Mouse (Mus musculus) neural tube, embryonic 12.5 days (tissue): ENCODE measurements around the gene Rab3gap2. TPM values are rescaled to one million over a fixed set of nuclear protein-coding genes. Genes with fewer than 3 reads are reported as not detected.

Experiments used
- ATAC-seq: fragments of 200-750 bp; cut with Nextera tagmentation; 2 replicates; pipeline ENCODE4 v1.8.0; 2017; ENCODE audit warnings: low read depth, mild to moderate bottlenecking, moderate TSS enrichment, moderate library complexity; ENCODE audit not compliant: low FRiP score
- H3K27ac ChIP-seq: fragments of 300-500 bp; sonication (generic); 2 replicates; pipeline ENCODE4 v1.5.1; 2016
- H3K27me3 ChIP-seq: fragments of 300-500 bp; sonication (generic); replicated peaks from 2 replicates; pipeline ENCODE4 v1.6.1; 2016; ENCODE audit warnings: mild to moderate bottlenecking
- H3K36me3 ChIP-seq: fragments of 300-500 bp; sonication (generic); 2 replicates; pipeline ENCODE4 v1.6.1; 2016; ENCODE audit warnings: mild to moderate bottlenecking
- H3K4me1 ChIP-seq: fragments of 300-500 bp; sonication (generic); 2 replicates; pipeline ENCODE4 v1.6.1; 2016
- H3K4me2 ChIP-seq: fragments of 300-500 bp; sonication (generic); replicated peaks from 2 replicates; pipeline ENCODE4 v1.6.1; 2016; ENCODE audit warnings: mild to moderate bottlenecking
- H3K4me3 ChIP-seq: fragments of 300-500 bp; sonication (generic); 2 replicates; pipeline ENCODE4 v1.5.1; 2016
- H3K9ac ChIP-seq: fragments of 300-500 bp; sonication (generic); 2 replicates; pipeline ENCODE4 v1.6.1; 2016; ENCODE audit warnings: mild to moderate bottlenecking
- H3K9me3 ChIP-seq: fragments of 300-500 bp; sonication (generic); 2 replicates; pipeline ENCODE4 v1.6.1; 2016; ENCODE audit warnings: mild to moderate bottlenecking
- WGBS: fragments of 180-500 bp; shearing (Covaris S2); methylation state at CpG from one replicate; pipeline ENCODE4 v1.1.7; 2016; 5-methylcytosine and 5-hydroxymethylcytosine counted together
- polyA plus RNA-seq: library from polyadenylated mRNA; unstranded; fragments of >200 nt; fragmentation: Nextera tagmentation; extraction: Ambion mirVana; gene quantifications from 2 replicates; pipeline ENCODE4 v1.2.1, GENCODE M21; 2016

The Rab3gap2 gene
- polyA plus RNA-seq, 1 experiment from 2014 or later, result 27.6 TPM

DNA sequence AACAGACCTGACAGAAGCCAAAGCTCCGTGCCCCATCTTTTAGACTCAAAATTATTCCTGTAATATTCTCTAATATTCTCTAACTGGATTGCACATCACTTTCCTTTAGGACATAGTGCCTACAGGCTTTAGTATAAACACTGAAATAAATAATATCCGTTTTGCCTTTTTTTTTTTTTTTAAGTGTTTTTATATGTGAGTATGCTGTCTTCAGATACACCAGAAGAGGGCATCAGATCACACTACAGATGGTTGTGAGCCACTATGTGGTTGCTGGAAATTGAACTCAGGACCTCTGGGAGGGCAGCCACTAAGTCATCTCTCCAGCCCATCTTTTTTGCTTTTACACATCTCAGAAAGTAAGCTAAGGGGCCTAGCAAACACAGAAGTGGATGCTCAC, 1.9 kb upstream of the Rab3gap2 start:
- Histone ChIP-seq H3K27ac (no peak overlapping the region), H3K36me3 (no peaks in the 10 kb centered on the region), H3K9ac (no peak overlapping the region), H3K27me3 (no peaks in the 10 kb centered on the region), H3K4me1 (peaks cover 24% of the 10 kb centered on the region), H3K4me2 (no peak overlapping the region), H3K4me3 (no peak overlapping the region), H3K9me3 (no peaks in the 10 kb centered on the region)
- ATAC-seq, result no peak
- WGBS, result 87% methylated on average over 2 of the region's 2 CpGs

DNA sequence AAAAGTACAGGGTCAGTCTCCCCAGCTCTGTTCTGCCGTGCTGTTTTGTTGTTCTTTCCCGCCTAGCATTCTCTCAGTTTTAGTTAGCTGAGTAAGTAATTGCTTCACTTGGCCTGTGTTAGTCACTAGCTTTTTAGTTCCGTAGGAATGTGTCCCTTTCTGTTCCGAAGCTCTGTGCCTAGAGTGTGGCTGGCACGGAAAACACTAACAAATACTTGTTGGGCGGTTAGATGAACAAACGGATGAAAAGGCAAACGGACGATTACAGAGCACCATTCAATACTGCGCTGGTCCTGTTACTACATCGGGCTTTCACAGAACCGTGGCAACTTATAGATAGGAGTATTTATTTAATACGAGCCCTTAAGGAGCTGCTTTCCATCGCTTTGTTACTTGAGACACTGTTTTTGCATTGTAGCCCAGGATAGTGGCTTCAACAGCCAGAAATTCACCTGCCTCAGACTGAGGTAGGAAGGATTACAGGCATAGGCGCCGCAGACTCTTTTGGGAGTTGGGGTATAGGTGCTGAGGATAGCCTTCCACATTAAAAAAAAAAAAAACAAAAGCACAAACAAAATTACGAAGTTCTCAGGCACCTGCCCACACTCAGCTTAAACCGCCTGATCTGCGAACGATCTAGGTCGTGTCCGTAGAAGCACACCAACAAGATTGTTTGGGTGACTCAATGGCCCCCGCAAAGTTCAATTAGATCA, 565 bp upstream of the Rab3gap2 start:
- peak overlapping the region; percentile 87 for H3K4me3 ChIP-seq
- H3K4me1 ChIP-seq, result peaks cover 24% of the 10 kb centered on the region
- no peaks in the 10 kb centered on the region for H3K27me3 ChIP-seq
- H3K36me3 ChIP-seq, result no peaks in the 10 kb centered on the region
- no peak for ATAC-seq
- 5% methylated on average over 23 of the region's 23 CpGs for WGBS
- no peaks in the 10 kb centered on the region for H3K9me3 ChIP-seq
- H3K4me2 ChIP-seq, result peak overlapping the region; percentile 84
- no peak overlapping the region; the same call in 1 of the 2 replicates for H3K27ac ChIP-seq
- peak overlapping the region; percentile 50 for H3K9ac ChIP-seq

DNA sequence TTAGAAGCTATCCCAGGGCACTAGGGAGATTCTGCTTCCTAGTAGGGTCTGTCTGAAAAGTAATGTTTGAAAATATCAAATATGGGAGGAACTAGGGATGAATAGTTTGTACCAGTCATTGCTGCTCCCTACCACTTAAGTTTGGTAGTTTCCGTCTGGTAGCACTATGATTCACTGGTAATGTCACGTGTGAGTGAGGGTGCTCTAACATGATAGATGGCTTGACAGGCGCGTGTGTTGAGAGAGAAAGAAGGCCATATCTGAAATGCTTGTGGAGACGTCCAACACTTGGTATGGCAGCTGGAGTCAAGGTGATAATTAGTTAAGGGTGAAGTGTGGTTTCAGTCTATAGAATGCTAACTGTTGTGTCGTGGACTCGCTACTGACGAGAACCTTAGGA, 1.2 kb downstream of the Rab3gap2 start:
- WGBS, result 82% methylated on average over 8 of the region's 8 CpGs
- no peak for ATAC-seq
- H3K9ac ChIP-seq, result no peak overlapping the region
- peak overlapping the region; percentile 84 for H3K4me2 ChIP-seq
- H3K4me1 ChIP-seq, result peaks cover 22% of the 10 kb centered on the region
- H3K27ac ChIP-seq, result no peak overlapping the region
- H3K36me3 ChIP-seq, result peaks cover 5% of the 10 kb centered on the region; the same call in 1 of the 2 replicates
- no peaks in the 10 kb centered on the region for H3K27me3 ChIP-seq
- no peaks in the 10 kb centered on the region for H3K9me3 ChIP-seq
- H3K4me3 ChIP-seq, result no peak overlapping the region

- Histone ChIP-seq H3K9ac (no peak overlapping the region), H3K27me3 (no peaks in the 10 kb centered on the region), H3K9me3 (no peaks in the 10 kb centered on the region), H3K4me3 (no peak overlapping the region), H3K27ac (no peak overlapping the region), H3K4me1 (peaks cover 20% of the 10 kb centered on the region), H3K36me3 (peaks cover 5% of the 10 kb centered on the region; the same call in 1 of the 2 replicates), H3K4me2 (no peak overlapping the region)
- ATAC-seq, result no peak
- WGBS, result 90% methylated on average over 13 of the region's 13 CpGs
Observed at GRCm38 (mm10) chr1:185207851-185208595, 4.1 kb downstream of the Rab3gap2 start.

- WGBS, result 90% methylated on average over 8 of the region's 8 CpGs
- Histone ChIP-seq H3K9me3 (no peaks in the 10 kb centered on the region), H3K27ac (no peak overlapping the region), H3K4me2 (no peak overlapping the region), H3K27me3 (no peaks in the 10 kb centered on the region), H3K4me1 (peaks cover 15% of the 10 kb centered on the region), H3K9ac (no peak overlapping the region), H3K4me3 (no peak overlapping the region), H3K36me3 (peaks cover 5% of the 10 kb centered on the region; the same call in 1 of the 2 replicates)
- ATAC-seq, result no peak
Observed at GRCm38 (mm10) chr1:185208766-185209165, 4.8 kb downstream of the Rab3gap2 start.

DNA sequence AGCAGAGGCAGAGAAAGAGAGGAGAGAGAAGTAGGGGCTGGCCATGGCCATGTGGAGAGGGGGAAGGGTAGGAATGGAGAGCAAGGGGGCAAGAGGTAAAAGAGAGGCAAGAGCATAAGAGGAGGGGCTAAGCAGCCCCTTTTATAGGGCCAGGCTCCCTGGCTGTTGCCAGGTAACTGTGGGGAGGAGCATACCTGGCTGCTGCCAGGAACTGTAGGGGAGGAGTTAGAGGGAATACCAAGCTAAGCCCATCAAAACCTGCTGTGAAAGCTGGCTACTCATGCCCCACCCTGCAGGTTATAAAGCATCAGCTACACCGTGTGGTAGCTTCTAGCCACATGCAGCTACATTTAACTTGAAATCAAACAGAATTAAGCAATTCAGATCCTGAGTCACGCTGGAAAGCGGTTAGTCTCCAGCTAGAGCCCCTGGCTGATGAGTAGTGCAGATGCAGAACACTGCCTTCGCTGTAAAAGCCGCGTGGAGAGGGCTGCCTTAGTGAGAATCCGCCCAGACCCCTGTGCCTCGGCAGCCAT, 5.8 kb downstream of the Rab3gap2 start:
- H3K27me3 ChIP-seq, result no peaks in the 10 kb centered on the region
- ATAC-seq, result no peak
- WGBS, result 35% methylated on average over 8 of the region's 8 CpGs
- no peak overlapping the region for H3K4me3 ChIP-seq
- peaks cover 5% of the 10 kb centered on the region; the same call in 1 of the 2 replicates for H3K36me3 ChIP-seq
- H3K27ac ChIP-seq, result 0 out of 2 replicates have a peak overlapping the region, but pooled peaks have one; percentile 1
- peaks cover 11% of the 10 kb centered on the region for H3K4me1 ChIP-seq
- no peak overlapping the region for H3K9ac ChIP-seq
- no peaks in the 10 kb centered on the region for H3K9me3 ChIP-seq
- no peak overlapping the region for H3K4me2 ChIP-seq

- peak; percentile 37; the same call in 1 of the 2 replicates for ATAC-seq
- WGBS, result 31% methylated on average over 5 of the region's 5 CpGs
Observed at GRCm38 (mm10) chr1:185216360-185216759, 12.4 kb downstream of the Rab3gap2 start.

DNA sequence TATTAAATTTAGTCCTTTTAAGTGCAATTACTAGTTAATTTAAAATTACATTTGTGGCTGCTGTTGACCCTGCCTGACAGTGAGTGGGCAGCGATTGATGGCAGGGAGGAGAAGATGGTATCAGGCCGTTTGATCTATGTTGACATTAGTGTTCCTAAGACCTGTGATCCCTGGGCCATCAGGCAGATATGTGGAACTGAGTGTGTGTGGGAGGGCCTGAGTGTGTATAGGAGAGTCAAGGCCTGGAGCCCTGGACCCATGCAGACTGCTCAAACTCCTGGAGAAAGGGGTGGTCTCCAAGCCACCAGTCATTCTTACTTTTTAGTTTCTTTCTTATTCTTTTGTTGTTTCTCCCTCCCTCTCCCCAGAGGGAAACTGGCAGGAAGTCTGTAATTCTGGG, 12.8 kb downstream of the Rab3gap2 start:
- WGBS, result 44% methylated on average over 2 of the region's 2 CpGs
- Histone ChIP-seq H3K36me3 (no peaks in the 10 kb centered on the region), H3K27me3 (no peaks in the 10 kb centered on the region), H3K9me3 (no peaks in the 10 kb centered on the region), H3K4me1 (peaks cover 5% of the 10 kb centered on the region; the same call in 1 of the 2 replicates), H3K27ac (no peak overlapping the region), H3K4me3 (no peak overlapping the region), H3K4me2 (no peak overlapping the region), H3K9ac (no peak overlapping the region)
- ATAC-seq, result no peak

More at GRCm38 (mm10) chr1:185216360-185216759, 12.4 kb downstream of the Rab3gap2 start:
- peaks cover 5% of the 10 kb centered on the region; the same call in 1 of the 2 replicates for H3K4me1 ChIP-seq
- H3K9ac ChIP-seq, result no peak overlapping the region
- H3K36me3 ChIP-seq, result no peaks in the 10 kb centered on the region
- H3K4me3 ChIP-seq, result no peak overlapping the region
- H3K9me3 ChIP-seq, result no peaks in the 10 kb centered on the region
- H3K27ac ChIP-seq, result no peak overlapping the region
- H3K4me2 ChIP-seq, result no peak overlapping the region
- H3K27me3 ChIP-seq, result no peaks in the 10 kb centered on the region

GRCm38 (mm10) chr1:185217966-185218365, 14.0 kb downstream of the Rab3gap2 start:
- 90% methylated on average over 5 of the region's 5 CpGs for WGBS
- Histone ChIP-seq H3K27ac (no peak overlapping the region), H3K9me3 (no peaks in the 10 kb centered on the region), H3K36me3 (peaks cover 8% of the 10 kb centered on the region; the same call in 1 of the 2 replicates), H3K27me3 (no peaks in the 10 kb centered on the region), H3K4me2 (no peak overlapping the region), H3K9ac (no peak overlapping the region), H3K4me1 (peaks cover 5% of the 10 kb centered on the region; the same call in 1 of the 2 replicates), H3K4me3 (no peak overlapping the region)
- no peak for ATAC-seq

DNA sequence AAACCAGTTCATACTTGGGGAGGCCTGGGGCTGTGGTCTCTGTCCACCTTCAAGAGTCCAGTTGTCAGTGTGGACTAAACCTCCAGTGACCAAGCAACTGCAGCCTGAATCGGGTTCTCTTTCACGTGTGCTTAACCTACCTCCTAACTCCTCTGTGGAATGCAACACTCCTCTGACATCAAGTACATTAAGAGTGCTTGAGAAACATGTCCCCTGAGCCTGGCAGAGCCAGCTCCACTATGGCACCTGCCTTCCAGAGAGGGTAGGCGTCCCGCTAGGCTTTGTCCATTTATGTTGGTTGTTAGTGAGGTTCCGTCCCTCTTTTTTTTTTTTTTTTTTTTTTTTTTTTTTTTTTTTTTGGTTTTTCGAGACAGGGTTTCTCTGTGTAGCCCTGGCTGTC, 23.0 kb downstream of the Rab3gap2 start:
- WGBS, result 96% methylated on average over 6 of the region's 6 CpGs
- ATAC-seq, result no peak
- H3K4me3 ChIP-seq, result no peak overlapping the region

GRCm38 (mm10) chr1:185227766-185228165, 23.8 kb downstream of the Rab3gap2 start:
- Histone ChIP-seq H3K9me3 (no peaks in the 10 kb centered on the region), H3K36me3 (peaks cover 20% of the 10 kb centered on the region), H3K27ac (no peak overlapping the region), H3K4me2 (no peak overlapping the region), H3K4me1 (no peaks in the 10 kb centered on the region; the same call in 1 of the 2 replicates), H3K4me3 (no peak overlapping the region), H3K27me3 (no peaks in the 10 kb centered on the region), H3K9ac (no peak overlapping the region)
- 91% methylated on average over 7 of the region's 7 CpGs for WGBS
- ATAC-seq, result no peak

More for the DNA sequence above, 23.0 kb downstream of the Rab3gap2 start:
- no peaks in the 10 kb centered on the region; the same call in 1 of the 2 replicates for H3K4me1 ChIP-seq
- no peak overlapping the region for H3K27ac ChIP-seq
- H3K9me3 ChIP-seq, result no peaks in the 10 kb centered on the region
- H3K27me3 ChIP-seq, result no peaks in the 10 kb centered on the region
- no peak overlapping the region for H3K4me2 ChIP-seq
- H3K36me3 ChIP-seq, result peaks cover 27% of the 10 kb centered on the region
- H3K9ac ChIP-seq, result no peak overlapping the region
